Mouse (Mus musculus) liver, postnatal 0 days (tissue): ENCODE measurements at regions not wholly inside any gene's neighbourhood (a gene's known extent, or its start where the extent isn't known, plus 50 kb on each side); places are given as distances from the start of the nearest gene placed in this dataset.

Source experiments
- ATAC-seq: fragments of 200-750 bp; cut with Nextera tagmentation; 2 replicates; pipeline ENCODE4 v1.8.0; 2017; ENCODE audit warnings: mild to moderate bottlenecking, moderate library complexity
- DNase-seq: peaks from one replicate; pipeline ENCODE4 v3.0.0-alpha.2; 2016
- H3K27ac ChIP-seq: fragments of 300-500 bp; sonication (generic); 2 replicates; pipeline ENCODE4 v1.5.1; 2014; ENCODE audit warnings: antibody characterized with exemption, moderate library complexity, mild to moderate bottlenecking, low read depth
- H3K27me3 ChIP-seq: fragments of 300-500 bp; sonication (generic); 2 replicates; pipeline ENCODE4 v1.6.1; 2014; ENCODE audit warnings: low read length, control low read depth, mixed read lengths; ENCODE audit not compliant: insufficient read depth
- H3K36me3 ChIP-seq: fragments of 300-500 bp; sonication (generic); replicated peaks from 2 replicates; pipeline ENCODE4 v1.6.1; 2014; ENCODE audit warnings: mild to moderate bottlenecking, control low read depth, low read length, moderate library complexity, mixed read lengths; ENCODE audit not compliant: insufficient read depth
- H3K4me1 ChIP-seq: fragments of 300-500 bp; sonication (generic); 2 replicates; pipeline ENCODE4 v1.6.1; 2014; ENCODE audit warnings: antibody characterized with exemption, mild to moderate bottlenecking, control low read depth; ENCODE audit not compliant: insufficient read depth
- H3K4me2 ChIP-seq: fragments of 300-500 bp; sonication (generic); 2 replicates; pipeline ENCODE4 v1.6.1; 2014; ENCODE audit warnings: low read depth, mild to moderate bottlenecking, low read length, moderate library complexity, mixed read lengths
- H3K4me3 ChIP-seq: fragments of 300-500 bp; sonication (generic); 2 replicates; pipeline ENCODE4 v1.5.1; 2014; ENCODE audit warnings: low read depth, low read length
- H3K9ac ChIP-seq: fragments of 300-500 bp; sonication (generic); replicated peaks from 2 replicates; pipeline ENCODE4 v1.6.1; 2014; ENCODE audit warnings: mild to moderate bottlenecking, moderate library complexity
- H3K9me3 ChIP-seq: fragments of 300-500 bp; sonication (generic); 2 replicates; pipeline ENCODE4 v1.6.1; 2016; ENCODE audit warnings: mild to moderate bottlenecking, control low read depth, low read length, mixed read lengths
- CTCF ChIP-seq: sonication (generic); IDR thresholded peaks from 2 replicates; pipeline ENCODE4 v1.5.1; 2016; ENCODE audit warnings: antibody characterized with exemption, low read depth
- EP300 ChIP-seq: IDR thresholded peaks from 2 replicates; pipeline ENCODE4 v1.6.1; 2016; ENCODE audit warnings: antibody characterized with exemption, low read depth, mild to moderate bottlenecking
- WGBS: fragments of 180-500 bp; shearing (Covaris S2); extraction: QIAGEN DNeasy Blood & Tissue Kit; methylation state at CpG from one replicate; pipeline ENCODE4 v1.1.7; 2014; ENCODE audit not compliant: insufficient replicate concordance; 5-methylcytosine and 5-hydroxymethylcytosine counted together

GRCm38 (mm10) chr12:10062006-10062514 is 307.7 kb upstream of the Nt5c1b start:
- TF ChIP-seq CTCF = no peak
- TF ChIP-seq EP300 = no peak
- Histone ChIP-seq H3K4me3 (no peak overlapping the region), H3K9me3 (no peaks in the 10 kb centered on the region), H3K27ac (no peak overlapping the region), H3K9ac (no peak overlapping the region), H3K4me2 (no peak overlapping the region), H3K4me1 (no peaks in the 10 kb centered on the region), H3K36me3 (no peaks in the 10 kb centered on the region), H3K27me3 (no peaks in the 10 kb centered on the region)
- DNase-seq (no peak), ATAC-seq (no peak)
- WGBS = 47% methylated on average over 1 of the region's 1 CpGs

GRCm38 (mm10) chr12:10078341-10078740 is 291.4 kb upstream of the Nt5c1b start:
- DNase-seq (no peak), ATAC-seq (no peak)
- Histone ChIP-seq H3K36me3 (no peaks in the 10 kb centered on the region), H3K9me3 (no peaks in the 10 kb centered on the region), H3K4me1 (no peaks in the 10 kb centered on the region), H3K27ac (no peak overlapping the region), H3K27me3 (no peaks in the 10 kb centered on the region), H3K4me2 (no peak overlapping the region), H3K4me3 (no peak overlapping the region), H3K9ac (no peak overlapping the region)
- 57% methylated on average over 5 of the region's 5 CpGs for WGBS
- TF ChIP-seq CTCF (no peak), EP300 (no peak)

- DNase-seq (no peak), ATAC-seq (no peak)
- H3K9ac ChIP-seq = no peak overlapping the region
- H3K4me1 ChIP-seq = no peaks in the 10 kb centered on the region
- no peak for TF ChIP-seq CTCF
- H3K27me3 ChIP-seq = no peaks in the 10 kb centered on the region
- H3K4me3 ChIP-seq = no peak overlapping the region
- H3K9me3 ChIP-seq = no peaks in the 10 kb centered on the region
- H3K27ac ChIP-seq = no peak overlapping the region
- WGBS = 74% methylated on average over 9 of the region's 9 CpGs
- no peaks in the 10 kb centered on the region for H3K36me3 ChIP-seq
- no peak overlapping the region for H3K4me2 ChIP-seq
These were observed 290.3 kb upstream of the Nt5c1b start for GRCm38 (mm10) chr12:10079482-10079881.

- H3K27me3 ChIP-seq = no peaks in the 10 kb centered on the region
- no peak overlapping the region for H3K4me2 ChIP-seq
- no peak overlapping the region for H3K9ac ChIP-seq
- H3K4me1 ChIP-seq = no peaks in the 10 kb centered on the region
- H3K36me3 ChIP-seq = no peaks in the 10 kb centered on the region
- ATAC-seq (no peak), DNase-seq (no peak)
- 64% methylated on average over 1 of the region's 1 CpGs for WGBS
- TF ChIP-seq CTCF (no peak), EP300 (no peak)
- H3K4me3 ChIP-seq = no peak overlapping the region
- no peaks in the 10 kb centered on the region for H3K9me3 ChIP-seq
- no peak overlapping the region for H3K27ac ChIP-seq
These were observed 256.8 kb upstream of the Nt5c1b start for GRCm38 (mm10) chr12:10112874-10113453.

GRCm38 (mm10) chr12:10122102-10122501 is 247.7 kb upstream of the Nt5c1b start:
- H3K9me3 ChIP-seq = no peaks in the 10 kb centered on the region
- H3K4me2 ChIP-seq = no peak overlapping the region
- H3K27me3 ChIP-seq = no peaks in the 10 kb centered on the region
- no peak overlapping the region for H3K4me3 ChIP-seq
- no peaks in the 10 kb centered on the region for H3K4me1 ChIP-seq
- ATAC-seq (no peak), DNase-seq (no peak)
- H3K36me3 ChIP-seq = no peaks in the 10 kb centered on the region
- TF ChIP-seq CTCF = no peak
- no peak for TF ChIP-seq EP300
- no peak overlapping the region for H3K27ac ChIP-seq
- 65% methylated on average over 2 of the region's 2 CpGs for WGBS
- no peak overlapping the region for H3K9ac ChIP-seq

GRCm38 (mm10) chr12:10127995-10128573 is 241.7 kb upstream of the Nt5c1b start:
- DNase-seq (no peak), ATAC-seq (no peak)
- Histone ChIP-seq H3K36me3 (no peaks in the 10 kb centered on the region), H3K4me2 (no peak overlapping the region), H3K4me1 (no peaks in the 10 kb centered on the region), H3K9ac (no peak overlapping the region), H3K4me3 (no peak overlapping the region), H3K9me3 (no peaks in the 10 kb centered on the region), H3K27me3 (no peaks in the 10 kb centered on the region), H3K27ac (no peak overlapping the region)
- WGBS = 38% methylated on average over 3 of the region's 3 CpGs
- TF ChIP-seq CTCF (no peak), EP300 (no peak)

GRCm38 (mm10) chr12:10134141-10134540 is 235.6 kb upstream of the Nt5c1b start:
- no peak overlapping the region for H3K9ac ChIP-seq
- no peak overlapping the region for H3K4me3 ChIP-seq
- DNase-seq (no peak), ATAC-seq (no peak)
- no peak overlapping the region for H3K27ac ChIP-seq
- H3K36me3 ChIP-seq = no peaks in the 10 kb centered on the region
- TF ChIP-seq EP300 = no peak
- no peak for TF ChIP-seq CTCF
- no peak overlapping the region for H3K4me2 ChIP-seq
- H3K9me3 ChIP-seq = no peaks in the 10 kb centered on the region
- H3K27me3 ChIP-seq = no peaks in the 10 kb centered on the region
- 21% methylated on average over 3 of the region's 3 CpGs for WGBS
- H3K4me1 ChIP-seq = no peaks in the 10 kb centered on the region
